Mouse (Mus musculus) left cerebral cortex, adult 9 months (tissue): ENCODE data around the gene Zfp655.
"Not testable (repeated sequence)": the region's sequence is repeated elsewhere in the genome, so short reads cannot be mapped to it uniquely, and the experiment has no call there.

Experiments used
- DNase-seq, 2 experiments: peaks; one replicate each; pipeline ENCODE4 v3.0.0; 2022; ENCODE audit warnings: low spot score in 2 of 2

The Zfp655 gene

DNA sequence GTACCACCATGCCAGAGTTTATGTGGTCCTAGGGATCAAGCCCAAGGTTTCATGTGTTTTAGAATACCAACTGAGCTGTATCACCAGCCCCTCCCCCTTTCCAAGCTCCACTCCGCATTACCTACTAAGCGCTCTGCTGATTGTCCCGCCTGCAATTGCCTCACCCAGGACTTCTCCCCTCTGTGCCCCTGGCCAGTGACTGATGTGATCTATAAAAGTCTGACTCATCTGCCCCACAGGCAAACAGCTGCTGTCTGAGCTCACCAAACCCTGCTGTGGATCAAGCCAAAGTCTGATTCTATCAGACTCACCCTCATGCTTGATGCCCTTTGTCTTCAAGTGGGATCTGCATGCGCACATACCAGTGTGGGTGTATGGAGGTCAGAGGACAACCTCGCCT, 8.7 kb upstream of the Zfp655 start:
- no peak for DNase-seq

DNA sequence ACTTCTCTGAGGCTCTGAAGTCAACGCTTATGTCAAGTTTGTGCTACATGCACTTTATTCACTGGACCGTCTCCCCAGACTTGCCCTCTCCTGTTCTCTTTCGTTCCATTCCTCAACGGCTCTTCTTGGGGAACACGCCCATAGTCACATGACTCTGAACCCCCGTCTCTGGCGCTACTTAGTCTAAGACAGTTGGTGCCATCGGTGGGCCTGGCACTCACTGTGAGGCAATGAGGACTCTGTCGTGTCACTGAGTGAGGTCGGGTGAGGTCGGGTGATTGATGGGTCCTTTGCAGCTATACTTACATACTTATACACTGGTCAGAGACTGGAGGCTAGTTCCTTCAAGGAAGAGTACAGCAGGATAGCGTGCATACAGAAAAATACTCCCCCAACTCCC, 8.1 kb upstream of the Zfp655 start:
- no peak for DNase-seq

DNA sequence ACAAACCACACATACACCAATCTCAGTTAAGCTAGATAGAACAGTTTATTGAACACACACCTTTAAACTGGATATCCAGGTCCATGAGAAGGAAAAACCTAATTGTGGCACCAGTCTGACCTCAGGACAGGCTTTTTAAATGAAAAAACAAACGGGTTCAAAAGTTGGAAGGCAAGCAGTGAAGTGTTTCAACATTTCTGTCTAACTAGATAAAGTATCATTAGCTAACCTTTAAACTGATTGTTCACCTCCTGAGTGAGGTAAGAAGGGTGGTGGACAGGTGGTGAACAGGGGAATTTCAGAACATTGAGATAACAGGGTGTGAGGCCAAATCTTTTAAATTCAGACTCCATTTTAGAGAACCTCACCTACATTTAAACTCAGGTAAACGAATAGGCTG, 5.1 kb upstream of the Zfp655 start:
- no peak for DNase-seq

DNA sequence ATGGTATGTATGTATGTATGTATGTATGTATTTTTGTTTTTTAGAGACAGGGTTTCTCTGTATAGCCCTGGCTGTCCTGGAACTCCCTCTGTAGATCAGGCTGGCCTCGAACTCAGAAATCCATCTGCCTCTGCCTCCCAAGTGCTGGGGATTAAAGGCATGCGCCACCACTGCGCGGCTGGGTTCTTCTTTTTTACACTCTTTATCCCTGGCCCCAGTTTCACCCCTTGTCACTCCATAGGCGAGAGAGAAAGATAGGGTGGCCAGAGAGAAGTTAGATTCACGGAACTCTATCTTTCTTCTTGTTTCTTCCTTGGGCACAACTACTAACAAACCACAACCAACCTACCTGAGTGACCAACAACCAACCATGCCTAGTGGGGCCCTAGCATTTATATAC, 2.2 kb upstream of the Zfp655 start:
- not testable (repeated sequence) for DNase-seq

DNA sequence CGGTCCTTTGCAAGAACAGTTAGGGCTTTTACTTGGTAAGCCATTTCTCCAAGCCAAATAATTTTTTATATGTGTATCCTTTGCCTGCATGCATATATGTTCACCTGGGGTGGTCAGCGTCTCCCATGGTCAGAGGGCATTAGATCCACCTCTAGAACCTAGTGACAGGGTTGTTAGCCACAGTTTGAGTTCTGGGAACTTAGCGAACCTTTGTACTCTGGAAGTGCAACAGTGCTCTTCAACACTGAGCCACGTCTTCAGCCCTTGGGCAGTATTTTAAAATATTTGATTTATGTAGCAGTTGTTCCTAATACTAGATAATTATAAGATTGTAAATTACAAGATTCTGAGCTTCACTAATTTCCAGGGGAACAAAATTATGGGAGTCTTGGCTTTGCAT, 874 bp upstream of the Zfp655 start:
- DNase-seq = no peak

DNA sequence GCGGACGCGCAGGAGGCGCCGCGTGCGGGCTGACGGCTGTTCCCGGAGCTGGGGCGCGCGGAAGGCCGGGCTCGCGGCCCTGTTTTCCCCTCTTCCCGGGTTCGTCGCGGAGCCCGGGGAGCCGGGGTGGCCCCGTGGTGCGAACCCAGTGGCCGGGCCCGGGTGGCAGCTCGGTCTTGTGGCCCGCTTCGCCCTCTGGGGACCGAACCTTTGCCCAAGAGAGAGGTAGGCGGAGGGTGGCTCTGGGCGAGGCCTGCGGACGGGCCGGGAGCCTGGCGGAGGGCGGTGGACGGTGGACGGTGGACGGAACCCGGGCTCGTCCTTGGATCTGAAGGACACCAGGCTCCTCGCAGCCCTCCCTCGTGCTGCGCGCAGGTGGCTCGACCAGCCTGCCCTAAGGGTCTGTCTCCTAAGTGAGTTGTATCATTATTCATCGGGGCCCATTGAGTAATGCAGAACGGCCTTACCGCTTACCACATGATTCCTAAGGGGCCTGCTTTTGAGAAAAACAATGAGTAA, 437 bp downstream of the Zfp655 start:
- no peak for DNase-seq

DNA sequence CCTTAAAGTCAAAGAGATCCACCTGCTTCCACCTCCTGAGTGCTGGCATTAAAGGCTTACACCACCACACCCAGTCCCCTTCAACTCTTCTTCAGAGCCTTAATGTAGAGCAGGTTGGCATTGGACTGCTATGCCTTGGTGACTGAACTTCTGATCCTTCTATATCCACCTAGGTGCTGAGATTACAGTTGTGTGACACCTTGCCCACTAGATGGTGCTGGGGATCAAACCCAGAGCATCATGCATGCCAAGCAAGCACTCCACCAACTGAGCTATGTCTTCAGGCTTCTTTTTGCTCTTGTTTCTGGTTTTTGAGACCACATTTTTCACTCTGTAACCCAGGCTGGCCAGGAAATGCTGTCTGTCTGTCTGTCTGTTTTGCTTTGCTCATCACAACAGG, 3.1 kb downstream of the Zfp655 start:
- DNase-seq = peak in 1 of 2 experiments; percentile 13

DNA sequence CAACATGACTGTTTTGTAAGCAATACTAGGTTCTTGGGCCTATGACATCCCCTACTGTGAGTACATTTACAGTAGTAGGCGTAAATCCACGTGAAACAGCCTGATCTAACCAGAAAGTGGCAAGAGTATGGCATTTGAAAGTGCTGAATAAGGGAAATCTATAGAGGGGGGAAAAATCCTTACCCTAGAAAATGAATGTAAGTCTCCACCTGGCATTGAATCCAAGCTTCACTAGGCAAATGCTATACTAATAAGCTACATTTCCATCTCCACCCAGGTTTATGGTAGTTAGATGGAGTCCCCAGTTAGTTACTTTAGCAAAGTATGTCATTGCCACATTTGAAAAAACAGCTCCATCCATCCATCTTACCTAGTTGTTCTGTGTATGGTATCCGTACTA, 18.0 kb downstream of the Zfp655 start:
- no peak for DNase-seq

DNA sequence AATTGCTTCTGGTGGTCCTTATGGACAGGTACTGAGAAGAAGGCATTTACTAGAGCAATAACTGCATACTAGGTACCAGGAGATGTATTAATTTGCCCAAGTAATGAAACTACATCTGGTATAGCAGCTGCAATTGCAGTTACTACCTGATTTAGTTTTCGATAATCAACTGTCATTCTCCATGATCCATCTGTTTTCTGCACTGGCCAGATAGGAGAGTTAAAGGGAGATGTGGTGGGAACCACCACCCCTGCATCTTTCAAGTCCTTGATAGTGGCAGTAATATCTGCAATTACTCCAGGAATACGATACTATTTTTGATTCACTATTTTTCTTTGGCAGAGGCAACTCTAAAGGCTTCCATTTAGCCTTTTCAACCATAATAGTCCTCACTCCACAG, 42.1 kb downstream of the Zfp655 start:
- not testable (repeated sequence) for DNase-seq

DNA sequence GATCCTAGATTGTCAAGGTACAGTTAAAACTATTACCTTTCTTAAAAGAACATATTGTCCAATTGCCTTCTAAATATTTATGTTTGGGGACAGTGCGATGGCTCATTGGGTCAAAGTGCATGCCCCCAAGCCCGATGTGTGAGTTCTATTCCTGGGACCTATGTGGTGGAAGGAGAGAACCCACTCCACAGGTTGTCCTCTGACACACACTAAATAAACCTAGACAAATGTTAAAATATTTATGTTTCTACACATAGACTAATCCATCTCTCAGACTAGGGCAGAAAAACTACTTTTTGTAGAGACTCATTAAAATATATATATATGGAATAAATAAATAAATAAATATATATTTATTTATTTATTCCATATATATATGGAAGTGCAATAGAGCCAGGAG, 48.4 kb downstream of the Zfp655 start:
- DNase-seq = no peak

DNA sequence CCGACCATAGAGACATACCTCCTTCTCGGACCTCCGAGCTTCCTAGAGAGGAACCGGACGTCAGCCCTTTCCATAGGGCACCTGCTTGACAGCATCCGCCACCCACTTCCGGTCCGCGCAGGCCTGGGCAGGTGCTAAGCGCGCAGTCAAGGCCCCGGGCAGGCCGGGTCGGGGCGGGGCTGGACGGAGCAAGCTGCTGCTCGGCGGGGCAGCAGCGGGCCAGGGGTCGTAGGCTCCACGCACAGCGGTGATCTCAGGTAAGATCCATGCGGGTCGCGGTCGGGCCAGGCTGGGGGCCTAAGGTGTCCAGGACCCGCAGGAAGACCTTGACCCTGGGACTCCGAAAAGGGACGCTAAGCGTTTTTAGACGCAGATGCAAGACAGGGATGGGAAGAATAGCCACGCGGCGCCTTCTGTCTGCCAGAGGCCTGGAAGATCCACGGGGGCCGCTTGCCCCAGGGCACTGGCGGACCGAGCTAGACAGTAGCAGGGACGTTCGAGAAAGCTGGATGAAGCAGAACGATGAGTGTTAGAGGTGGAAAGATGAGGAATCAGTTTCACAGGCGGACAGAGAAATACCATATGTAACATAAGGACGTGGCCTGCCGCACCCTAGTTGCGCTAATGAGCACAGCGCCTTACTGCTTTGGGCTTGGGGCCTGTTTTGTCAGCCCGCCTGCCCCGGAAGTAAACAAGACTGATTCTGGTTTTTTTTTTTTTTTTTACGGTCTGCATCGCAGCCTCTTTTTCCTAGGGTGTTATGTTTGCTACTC, 49.0 kb downstream of the Zfp655 start, which contains the start of gene Zscan25:
Gene Zscan25, plus strand, starts transcription at position 130 of the 773 bp plus-strand sequence.
- peak; percentile 70 to 92 for DNase-seq

DNA sequence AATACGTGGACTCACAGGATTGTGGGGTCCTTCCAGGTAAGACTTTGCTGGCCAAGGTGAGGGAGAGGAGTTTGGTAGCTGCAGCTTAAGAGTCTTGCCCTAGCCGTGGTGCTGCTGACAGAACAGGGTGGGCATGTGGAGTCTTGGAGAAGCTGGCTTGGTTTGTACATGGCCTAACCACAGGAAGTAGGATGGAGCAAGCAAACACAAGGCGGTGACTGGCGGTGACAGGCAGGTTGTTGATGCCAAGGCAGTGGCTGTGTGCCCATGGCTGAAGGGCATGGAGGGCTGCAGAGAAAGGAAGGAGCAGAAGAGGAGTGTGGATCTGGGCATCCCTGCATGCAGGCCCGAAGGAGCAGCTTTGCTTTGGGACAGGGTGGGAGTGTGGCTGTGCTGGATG, 56.9 kb downstream of the Zfp655 start:
- DNase-seq = no peak

DNA sequence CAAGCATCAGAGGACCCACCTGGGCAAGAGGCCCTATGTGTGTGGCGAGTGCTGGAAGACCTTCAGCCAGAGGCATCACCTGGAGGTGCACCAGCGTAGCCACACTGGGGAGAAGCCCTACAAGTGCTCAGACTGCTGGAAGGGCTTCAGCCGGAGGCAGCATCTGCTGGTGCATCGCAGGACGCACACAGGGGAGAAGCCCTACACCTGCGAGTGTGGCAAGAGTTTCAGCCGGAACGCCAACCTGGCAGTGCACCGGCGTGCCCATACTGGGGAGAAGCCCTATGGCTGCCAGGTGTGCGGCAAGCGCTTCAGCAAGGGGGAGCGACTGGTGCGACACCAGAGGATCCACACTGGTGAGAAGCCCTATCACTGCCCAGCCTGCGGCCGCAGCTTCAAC, 59.2 kb downstream of the Zfp655 start:
- DNase-seq = no peak

DNA sequence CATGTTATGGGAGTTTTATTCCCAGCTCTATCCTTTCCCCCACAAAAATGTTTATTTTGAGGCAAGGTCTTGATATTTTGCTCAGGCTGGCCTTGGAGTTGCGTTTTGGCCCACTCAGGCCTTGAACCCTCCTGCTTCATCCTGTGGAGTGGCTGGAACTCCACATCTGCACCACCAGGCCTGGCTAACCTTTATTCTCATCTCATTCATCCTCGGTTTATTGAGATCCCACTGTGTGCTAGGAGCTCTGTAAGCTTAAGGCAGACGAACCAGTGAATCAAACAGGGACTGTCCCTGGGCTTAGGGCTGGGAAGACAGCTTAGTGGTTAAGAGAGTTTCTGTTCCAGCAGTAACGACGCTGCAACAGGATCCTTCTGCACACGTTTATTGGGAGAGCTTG, 60.9 kb downstream of the Zfp655 start:
- no peak for DNase-seq
